Mouse (Mus musculus) neural tube, embryonic 12.5 days (tissue): ENCODE data around the gene Mvd. TPM values are rescaled to one million over a fixed set of nuclear protein-coding genes. Genes with fewer than 3 reads are reported as not detected.

ENCODE experiments used
- ATAC-seq: fragments of 200-750 bp; cut with Nextera tagmentation; 2 replicates; pipeline ENCODE4 v1.8.0; 2017; ENCODE audit warnings: low read depth, mild to moderate bottlenecking, moderate TSS enrichment, moderate library complexity; ENCODE audit not compliant: low FRiP score
- H3K27ac ChIP-seq: fragments of 300-500 bp; sonication (generic); 2 replicates; pipeline ENCODE4 v1.5.1; 2016
- H3K27me3 ChIP-seq: fragments of 300-500 bp; sonication (generic); replicated peaks from 2 replicates; pipeline ENCODE4 v1.6.1; 2016; ENCODE audit warnings: mild to moderate bottlenecking
- H3K36me3 ChIP-seq: fragments of 300-500 bp; sonication (generic); 2 replicates; pipeline ENCODE4 v1.6.1; 2016; ENCODE audit warnings: mild to moderate bottlenecking
- H3K4me1 ChIP-seq: fragments of 300-500 bp; sonication (generic); 2 replicates; pipeline ENCODE4 v1.6.1; 2016
- H3K4me2 ChIP-seq: fragments of 300-500 bp; sonication (generic); replicated peaks from 2 replicates; pipeline ENCODE4 v1.6.1; 2016; ENCODE audit warnings: mild to moderate bottlenecking
- H3K4me3 ChIP-seq: fragments of 300-500 bp; sonication (generic); 2 replicates; pipeline ENCODE4 v1.5.1; 2016
- H3K9ac ChIP-seq: fragments of 300-500 bp; sonication (generic); 2 replicates; pipeline ENCODE4 v1.6.1; 2016; ENCODE audit warnings: mild to moderate bottlenecking
- H3K9me3 ChIP-seq: fragments of 300-500 bp; sonication (generic); 2 replicates; pipeline ENCODE4 v1.6.1; 2016; ENCODE audit warnings: mild to moderate bottlenecking
- WGBS: fragments of 180-500 bp; shearing (Covaris S2); methylation state at CpG from one replicate; pipeline ENCODE4 v1.1.7; 2016; 5-methylcytosine and 5-hydroxymethylcytosine counted together
- polyA plus RNA-seq: library from polyadenylated mRNA; unstranded; fragments of >200 nt; fragmentation: Nextera tagmentation; extraction: Ambion mirVana; gene quantifications from 2 replicates; pipeline ENCODE4 v1.2.1, GENCODE M21; 2016

The Mvd gene
- polyA plus RNA-seq, 1 experiment from 2014 or later, result 52.3 TPM

DNA sequence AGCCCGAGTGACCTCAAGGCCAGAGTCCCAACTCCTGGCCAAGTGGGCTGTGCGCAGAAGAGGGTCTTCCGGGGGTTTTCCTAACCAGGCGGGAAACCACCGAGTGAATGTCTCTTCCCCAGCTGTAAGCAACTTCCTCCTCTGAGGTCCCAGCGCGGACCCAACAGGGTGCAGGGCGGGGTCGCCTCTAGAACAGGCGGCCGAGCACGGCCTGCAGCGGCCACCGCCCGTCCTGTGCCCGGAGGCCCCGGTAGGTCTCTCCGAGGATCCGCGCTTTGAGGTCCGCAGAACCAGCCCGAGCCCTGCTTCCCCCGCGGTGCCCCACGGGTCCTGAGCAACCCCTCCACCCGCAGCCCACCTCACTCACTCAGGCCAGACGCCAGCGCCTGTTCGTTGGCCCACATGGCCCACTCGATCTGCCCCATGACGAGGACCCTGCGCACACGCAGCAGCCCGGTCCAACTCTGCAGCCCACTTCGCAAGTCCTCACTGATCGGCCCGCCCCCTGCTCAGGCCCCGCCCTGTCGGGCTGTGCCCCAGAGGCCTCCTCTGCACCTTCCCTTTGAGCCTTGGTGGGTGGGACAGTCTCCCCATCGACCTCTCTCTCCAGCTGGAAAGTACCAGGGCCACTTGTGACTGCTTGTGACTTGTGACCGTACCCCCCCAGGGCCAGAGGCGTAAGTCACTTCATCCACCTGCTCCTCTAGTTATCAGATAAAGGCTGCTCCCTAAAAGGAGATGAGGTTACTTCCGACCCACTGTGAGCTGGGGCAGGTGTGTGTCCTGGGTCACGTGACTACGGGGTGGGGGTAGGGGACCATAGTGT is 10.6 kb downstream of the Mvd start, which contains the start of gene Cyba:
Cyba (minus strand) TSS at position 488 of the 826 bp plus-strand sequence.
- Histone ChIP-seq H3K4me2 (peak within 1 kb of the TSS; percentile 77), H3K27me3 (no peaks in the 10 kb centered on the region), H3K4me3 (peak within 1 kb of the TSS; percentile 34), H3K27ac (no peak within 1 kb of the TSS), H3K9ac (peak within 1 kb of the TSS; percentile 53), H3K4me1 (peaks cover 13% of the 10 kb centered on the region), H3K36me3 (peaks cover 42% of the 10 kb centered on the region), H3K9me3 (no peaks in the 10 kb centered on the region)
- WGBS, result 4% methylated on average over 45 of the region's 45 CpGs
- ATAC-seq, result peak; percentile 76

GRCm38 (mm10) chr8:122431694-122432442 is 11.4 kb downstream of the Mvd start:
- peaks cover 13% of the 10 kb centered on the region for H3K4me1 ChIP-seq
- no peak for ATAC-seq

GRCm38 (mm10) chr8:122430646-122431045 is 12.6 kb downstream of the Mvd start:
- Histone ChIP-seq H3K4me1 (peaks cover 13% of the 10 kb centered on the region), H3K27me3 (no peaks in the 10 kb centered on the region), H3K36me3 (peaks cover 23% of the 10 kb centered on the region), H3K4me3 (no peak overlapping the region), H3K4me2 (no peak overlapping the region), H3K9me3 (no peaks in the 10 kb centered on the region), H3K27ac (no peak overlapping the region), H3K9ac (no peak overlapping the region)
- ATAC-seq, result no peak
- 79% methylated on average over 3 of the region's 3 CpGs for WGBS

More at GRCm38 (mm10) chr8:122431694-122432442, 11.4 kb downstream of the Mvd start:
- H3K4me3 ChIP-seq, result peak overlapping the region; percentile 34
- H3K4me2 ChIP-seq, result peak overlapping the region; percentile 77
- H3K27ac ChIP-seq, result no peak overlapping the region
- WGBS, result 44% methylated on average over 18 of the region's 18 CpGs
- H3K36me3 ChIP-seq, result peaks cover 34% of the 10 kb centered on the region
- H3K9ac ChIP-seq, result peak overlapping the region; percentile 53
- H3K27me3 ChIP-seq, result no peaks in the 10 kb centered on the region
- H3K9me3 ChIP-seq, result no peaks in the 10 kb centered on the region

- Histone ChIP-seq H3K9ac (no peak overlapping the region), H3K27me3 (no peaks in the 10 kb centered on the region), H3K4me3 (no peak overlapping the region), H3K9me3 (no peaks in the 10 kb centered on the region), H3K36me3 (peaks cover 18% of the 10 kb centered on the region), H3K4me2 (no peak overlapping the region), H3K27ac (no peak overlapping the region), H3K4me1 (peaks cover 13% of the 10 kb centered on the region)
- WGBS, result 89% methylated on average over 10 of the region's 10 CpGs
- ATAC-seq, result no peak
Measured at GRCm38 (mm10) chr8:122430058-122430636, 13.1 kb downstream of the Mvd start.

GRCm38 (mm10) chr8:122428163-122428562 is 15.1 kb downstream of the Mvd start:
- H3K9me3 ChIP-seq, result no peaks in the 10 kb centered on the region
- H3K27ac ChIP-seq, result no peak overlapping the region
- H3K9ac ChIP-seq, result no peak overlapping the region
- 93% methylated on average over 9 of the region's 9 CpGs for WGBS
- H3K4me1 ChIP-seq, result peaks cover 13% of the 10 kb centered on the region
- no peaks in the 10 kb centered on the region for H3K27me3 ChIP-seq
- H3K36me3 ChIP-seq, result no peaks in the 10 kb centered on the region; the same call in 1 of the 2 replicates
- no peak for ATAC-seq
- H3K4me2 ChIP-seq, result no peak overlapping the region
- no peak overlapping the region for H3K4me3 ChIP-seq

DNA sequence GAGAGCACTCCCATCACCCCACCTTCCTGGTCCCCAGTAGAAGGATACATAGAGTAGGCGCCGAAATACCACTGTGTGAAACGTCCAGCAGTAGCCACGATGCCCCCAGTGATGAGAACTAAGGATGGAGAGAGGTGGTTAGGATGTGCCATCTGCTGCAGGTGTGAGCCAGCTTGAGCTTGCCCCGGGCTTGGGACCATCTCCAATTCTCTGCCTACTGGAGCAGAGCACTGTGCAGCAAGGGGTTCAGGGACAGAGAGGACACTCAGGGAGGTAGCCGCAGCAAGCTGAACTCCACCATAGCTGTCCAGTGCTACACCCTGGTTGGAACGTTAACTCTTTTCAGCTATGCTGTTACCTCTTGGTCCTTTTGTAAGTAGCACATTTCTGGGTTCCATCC is 15.6 kb downstream of the Mvd start:
- H3K4me3 ChIP-seq, result no peak overlapping the region
- no peaks in the 10 kb centered on the region for H3K27me3 ChIP-seq
- no peak overlapping the region for H3K4me2 ChIP-seq
- WGBS, result 91% methylated on average over 7 of the region's 7 CpGs
- no peak overlapping the region for H3K9ac ChIP-seq
- peaks cover 8% of the 10 kb centered on the region for H3K4me1 ChIP-seq
- no peak overlapping the region for H3K27ac ChIP-seq
- no peaks in the 10 kb centered on the region for H3K36me3 ChIP-seq
- no peak for ATAC-seq
- H3K9me3 ChIP-seq, result no peaks in the 10 kb centered on the region

- Histone ChIP-seq H3K4me2 (no peak overlapping the region), H3K4me1 (no peaks in the 10 kb centered on the region), H3K9ac (no peak overlapping the region), H3K36me3 (no peaks in the 10 kb centered on the region), H3K9me3 (no peaks in the 10 kb centered on the region), H3K4me3 (no peak overlapping the region), H3K27ac (no peak overlapping the region), H3K27me3 (no peaks in the 10 kb centered on the region)
- no peak for ATAC-seq
- 80% methylated on average over 9 of the region's 9 CpGs for WGBS
Measured at GRCm38 (mm10) chr8:122426145-122426544, 17.1 kb downstream of the Mvd start.

DNA sequence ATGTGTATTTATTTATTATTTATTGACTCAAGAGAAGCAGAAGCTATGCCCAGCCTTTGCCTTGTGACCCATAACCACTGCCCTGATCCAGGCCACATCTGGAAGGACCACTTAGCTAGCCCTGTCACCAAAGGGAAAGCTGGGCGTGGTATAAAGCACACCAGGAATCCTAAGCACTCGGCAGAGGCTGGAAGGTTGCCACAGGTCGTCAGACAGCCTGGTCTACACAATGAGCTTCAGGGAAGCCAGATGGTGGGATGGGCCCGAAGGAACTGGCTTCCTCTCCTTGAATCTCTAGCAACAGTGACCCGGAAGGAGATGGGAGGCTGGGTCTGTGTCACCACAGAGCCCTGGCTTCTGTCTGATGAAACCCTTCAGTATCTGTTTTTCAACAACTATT is 19.6 kb downstream of the Mvd start:
- Histone ChIP-seq H3K27ac (no peak overlapping the region), H3K4me1 (no peaks in the 10 kb centered on the region), H3K27me3 (no peaks in the 10 kb centered on the region), H3K4me2 (no peak overlapping the region), H3K4me3 (no peak overlapping the region), H3K9ac (no peak overlapping the region), H3K36me3 (peaks cover 10% of the 10 kb centered on the region), H3K9me3 (no peaks in the 10 kb centered on the region)
- 58% methylated on average over 5 of the region's 5 CpGs for WGBS
- ATAC-seq, result no peak

DNA sequence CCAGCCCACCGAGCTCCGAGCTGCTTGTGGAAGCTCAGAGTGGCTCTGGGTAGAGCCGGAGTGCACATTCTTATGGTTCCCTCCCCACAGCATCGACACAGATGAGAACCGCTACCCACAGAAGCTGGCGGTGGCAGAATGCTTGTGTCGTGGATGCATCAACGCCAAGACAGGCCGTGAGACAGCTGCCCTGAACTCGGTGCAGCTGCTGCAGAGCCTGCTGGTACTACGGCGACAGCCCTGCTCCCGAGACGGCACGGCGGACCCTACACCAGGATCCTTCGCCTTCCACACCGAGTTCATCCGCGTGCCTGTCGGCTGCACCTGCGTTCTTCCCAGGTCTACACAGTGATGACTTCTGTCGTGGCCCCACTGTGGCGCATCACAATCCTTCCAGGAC is 20.0 kb downstream of the Mvd start:
- Histone ChIP-seq H3K9ac (no peak overlapping the region), H3K4me3 (no peak overlapping the region), H3K27me3 (no peaks in the 10 kb centered on the region), H3K4me1 (no peaks in the 10 kb centered on the region), H3K27ac (no peak overlapping the region), H3K36me3 (peaks cover 14% of the 10 kb centered on the region), H3K4me2 (no peak overlapping the region), H3K9me3 (no peaks in the 10 kb centered on the region)
- ATAC-seq, result no peak
- 90% methylated on average over 24 of the region's 24 CpGs for WGBS

DNA sequence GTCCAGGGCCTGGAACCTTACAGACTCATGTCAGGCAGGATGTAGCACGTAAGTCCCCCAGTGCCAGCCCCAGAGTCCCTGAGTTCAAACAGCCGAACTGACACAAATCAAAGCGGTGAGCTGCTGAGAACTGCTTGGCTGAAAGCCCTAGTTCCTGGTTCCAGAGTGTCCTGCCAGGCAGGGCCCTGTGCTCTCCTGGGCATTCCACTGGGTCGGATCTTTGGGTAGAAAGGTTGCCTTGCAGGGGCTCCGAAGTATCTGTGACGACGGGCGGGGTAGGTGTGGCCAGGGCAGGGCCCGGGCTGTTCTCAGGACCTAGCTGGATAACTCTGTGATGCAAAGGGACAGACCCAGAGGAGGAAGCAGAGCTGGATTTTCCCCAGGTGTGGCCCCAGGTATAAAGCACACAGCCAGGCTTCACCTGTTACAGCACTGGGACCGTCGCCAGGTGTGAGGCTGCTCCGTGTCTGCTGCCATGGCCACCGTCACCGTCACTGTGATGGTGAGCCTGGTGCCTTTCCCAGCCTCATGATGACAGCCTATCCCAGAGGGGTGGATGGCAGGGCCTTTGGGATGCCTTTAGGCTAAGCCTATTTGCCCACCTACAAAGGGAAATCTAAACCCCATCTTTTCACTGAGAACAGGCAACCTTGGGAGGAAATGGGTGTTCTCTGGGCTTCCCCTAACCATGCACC is 21.7 kb downstream of the Mvd start, which contains the start of gene Il17c:
Il17c (plus strand) TSS at position 645 of the 695 bp plus-strand sequence.
- H3K9ac ChIP-seq, result no peak within 1 kb of the TSS
- 86% methylated on average over 14 of the region's 14 CpGs for WGBS
- ATAC-seq, result no peak

DNA sequence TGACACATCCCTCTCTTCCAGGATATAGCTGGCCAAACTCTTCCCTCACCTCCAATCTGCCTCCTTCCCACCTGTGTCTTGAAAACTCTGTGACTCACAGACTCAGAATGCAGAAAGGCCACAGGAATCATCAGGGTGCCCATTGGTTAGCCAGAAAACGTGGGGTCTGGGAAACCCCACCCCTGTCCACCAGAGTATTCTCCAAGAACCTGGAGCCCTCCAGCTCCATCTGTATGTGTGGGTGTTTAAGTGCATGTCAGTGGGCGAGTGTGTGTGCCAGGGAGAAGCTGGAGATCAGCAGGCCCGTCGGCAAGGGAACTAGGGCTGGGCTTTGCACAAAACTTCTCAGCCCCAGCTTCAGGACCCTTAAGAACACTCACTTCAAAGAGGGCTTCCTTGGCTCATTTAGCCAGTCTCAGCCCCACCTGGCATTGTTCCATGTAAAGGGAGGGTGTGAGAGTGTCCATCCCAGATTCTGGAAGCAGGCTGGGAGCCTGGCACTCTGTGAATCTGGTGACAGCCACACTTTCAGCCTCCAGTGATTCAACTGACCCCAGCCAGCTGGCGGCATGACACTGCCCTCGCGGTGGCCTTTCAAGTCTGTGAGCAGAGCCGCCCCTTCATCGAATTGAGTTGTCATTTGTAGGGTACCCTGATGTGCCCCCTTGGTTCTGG is 23.2 kb downstream of the Mvd start:
- Histone ChIP-seq H3K27ac (no peak overlapping the region), H3K36me3 (peaks cover 43% of the 10 kb centered on the region), H3K4me3 (no peak overlapping the region), H3K9ac (no peak overlapping the region), H3K4me1 (no peaks in the 10 kb centered on the region), H3K9me3 (no peaks in the 10 kb centered on the region), H3K27me3 (no peaks in the 10 kb centered on the region), H3K4me2 (no peak overlapping the region)
- ATAC-seq, result no peak
- WGBS, result 72% methylated on average over 9 of the region's 9 CpGs

More for the DNA sequence above, 21.7 kb downstream of the Mvd start, which contains the start of gene Il17c:
- no peaks in the 10 kb centered on the region for H3K4me1 ChIP-seq
- H3K9me3 ChIP-seq, result no peaks in the 10 kb centered on the region
- H3K27me3 ChIP-seq, result no peaks in the 10 kb centered on the region
- no peak within 1 kb of the TSS for H3K4me2 ChIP-seq
- H3K36me3 ChIP-seq, result peaks cover 28% of the 10 kb centered on the region
- H3K4me3 ChIP-seq, result no peak within 1 kb of the TSS
- H3K27ac ChIP-seq, result no peak within 1 kb of the TSS
